Mouse (Mus musculus): ENCODE measurements around the gene Itga8. TPM values are rescaled to one million over a fixed set of nuclear protein-coding genes. Genes with fewer than 3 reads are reported as not detected.

Itga8 gene
- polyA plus RNA-seq (2015; fragmentation: Nextera tagmentation; extraction: Ambion mirVana) = 2.4 and 2.7 TPM in 2 replicates

DNA sequence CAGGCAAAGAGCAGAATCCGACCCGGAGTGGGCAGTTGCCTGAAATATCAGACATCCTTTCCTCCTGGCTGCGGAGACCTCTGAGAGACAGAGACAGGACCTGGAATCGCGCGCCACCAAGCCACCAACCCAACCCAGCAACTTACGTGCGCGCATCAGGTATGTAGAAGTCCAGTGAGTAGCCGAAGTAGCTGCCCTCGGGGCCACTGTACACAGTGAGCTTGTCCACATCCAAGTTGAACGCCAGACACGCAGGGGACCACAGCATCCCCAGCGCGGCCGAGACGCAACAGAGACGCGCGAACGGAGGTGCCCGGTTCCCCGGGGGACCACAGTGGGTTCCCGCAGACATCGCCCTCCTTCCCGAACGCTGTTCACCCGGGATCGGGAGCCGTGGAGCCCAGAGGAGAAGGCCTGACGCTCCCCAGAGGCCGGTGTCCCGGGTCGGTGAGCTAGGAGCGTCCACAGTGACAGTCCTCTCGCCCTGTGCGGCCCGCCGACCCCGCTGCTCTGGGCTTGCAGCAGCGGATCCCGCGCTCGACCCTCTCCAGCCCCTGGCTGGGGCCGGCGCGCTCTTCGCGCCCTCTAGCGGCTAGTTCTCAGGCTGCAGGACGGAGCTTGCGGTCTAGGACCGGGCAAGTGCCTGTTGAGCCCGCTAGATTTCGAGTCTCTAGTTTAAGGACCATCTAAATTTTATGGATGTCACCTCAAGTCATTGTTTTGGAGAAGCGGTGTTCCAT lies at the start of gene Itga8:
Itga8 (minus strand) TSS at position 492 of the 740 bp plus-strand sequence.

Other genes with a start within 250 kb of the Itga8 start
- gene Mindy3, start 117.5 kb upstream of the Itga8 start, polyA plus RNA-seq (2015; fragmentation: Nextera tagmentation; extraction: Ambion mirVana) = 47.6 and 54.3 TPM in 2 replicates